Mouse (Mus musculus): ENCODE results near the gene 2610021A01Rik.

DNA sequence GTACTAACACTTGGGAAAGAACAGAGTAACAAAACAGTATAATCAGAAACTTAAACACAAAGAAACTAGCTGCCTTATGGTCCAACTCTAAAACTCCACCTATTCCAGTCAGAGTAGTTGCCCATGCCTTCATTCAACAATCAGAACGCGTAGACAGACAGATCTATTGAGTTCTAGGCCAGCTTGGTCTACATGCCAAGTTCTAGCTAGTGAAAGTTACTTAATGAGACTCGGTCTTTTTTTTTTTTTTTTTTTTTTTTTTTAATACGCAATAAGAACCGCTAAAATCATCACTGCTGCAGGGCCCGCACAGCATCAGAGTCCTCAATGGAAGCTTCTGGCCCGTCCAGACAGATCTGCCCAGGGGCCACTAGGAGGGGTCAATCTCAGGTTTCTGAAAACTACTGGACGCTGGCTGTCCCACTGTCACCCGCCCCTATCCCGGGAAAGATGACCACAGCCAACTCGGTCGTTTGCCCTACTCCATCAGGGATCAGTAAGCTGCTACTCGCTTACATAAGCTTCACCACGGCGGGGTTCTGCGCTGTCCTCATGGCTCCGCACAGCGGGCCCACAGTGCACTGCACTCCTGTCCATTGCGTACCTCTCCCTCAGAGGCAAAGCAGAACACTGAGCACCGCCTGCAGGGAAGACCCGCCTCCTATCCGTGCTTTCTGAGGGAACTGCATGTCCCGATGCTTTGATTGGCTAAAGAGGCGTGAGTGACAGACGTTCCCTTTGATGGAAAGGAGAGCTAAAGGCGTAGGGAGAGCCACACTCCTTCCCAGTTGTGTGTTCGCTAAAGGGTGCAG lies 33.6 kb downstream of the 2610021A01Rik start, which contains the start of gene Zfp788:
- peak; percentile 41; the same call in 1 of the 2 replicates for TF ChIP-seq CTCF (IDR thresholded peaks at IDR 0.05; ENCODE audit: borderline replicate concordance, insufficient read depth, low read depth, low read length)
- peak; percentile 78 for TF ChIP-seq POLR2A (IDR thresholded peaks at IDR 0.05; ENCODE audit: borderline replicate concordance, insufficient read depth, low read length)
